Mouse (Mus musculus) frontal cortex, postnatal 14 days (tissue): Measurements from ENCODE around the gene Prss46.

Source experiments
- DNase-seq, 2 experiments: peaks; one replicate each; pipeline ENCODE4 v3.0.0; 2022; ENCODE audit warnings: low spot score in 2 of 2

Gene Prss46

DNA sequence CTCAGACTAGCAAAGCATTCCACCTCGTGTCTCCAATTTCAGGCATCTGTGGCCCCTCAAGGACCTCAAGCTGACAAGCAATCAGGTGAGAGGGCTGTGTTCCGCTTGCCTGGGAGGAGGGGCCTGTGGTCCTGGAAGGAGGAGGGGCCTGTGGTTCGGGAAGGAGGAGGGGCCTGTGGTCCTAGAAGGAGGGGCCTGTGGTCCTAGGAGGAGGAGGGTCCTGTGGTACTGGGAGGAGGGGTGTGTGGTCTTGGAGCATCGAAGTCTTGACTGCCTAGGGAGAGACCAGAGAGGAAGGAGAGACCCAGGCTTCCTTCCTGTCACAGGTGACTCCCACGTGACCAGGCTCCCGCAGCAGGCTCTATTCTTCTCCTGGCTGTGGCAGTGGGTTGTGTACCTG is 52.3 kb downstream of the Prss46 start:
- no peak for DNase-seq

DNA sequence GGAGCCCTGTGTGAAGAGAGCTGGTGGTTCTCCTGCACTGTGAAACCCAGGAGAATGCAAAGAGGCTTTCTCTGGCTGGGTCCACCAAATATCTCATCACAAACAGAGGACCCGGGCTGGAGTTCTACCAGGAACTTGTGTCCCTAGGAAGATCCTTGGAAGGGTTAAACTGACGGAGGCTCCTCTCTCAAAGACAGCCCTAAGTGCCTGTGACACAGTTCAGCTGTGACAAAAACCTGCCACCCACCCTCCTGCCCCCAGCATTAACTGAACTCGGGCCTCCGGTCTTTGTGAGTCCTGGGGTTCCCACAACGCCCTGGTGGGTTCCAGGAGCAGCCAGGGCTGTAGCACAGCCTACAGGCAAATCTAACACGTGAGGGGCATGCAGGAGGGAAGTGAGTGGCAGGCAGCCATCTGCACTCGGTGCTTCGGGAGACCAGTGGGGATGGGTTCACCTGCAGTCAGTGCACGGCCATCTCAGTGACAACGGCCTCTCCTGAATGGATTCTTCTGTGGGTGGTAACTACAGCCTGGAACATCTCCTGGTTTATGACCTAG is 55.2 kb downstream of the Prss46 start:
- DNase-seq, result no peak

DNA sequence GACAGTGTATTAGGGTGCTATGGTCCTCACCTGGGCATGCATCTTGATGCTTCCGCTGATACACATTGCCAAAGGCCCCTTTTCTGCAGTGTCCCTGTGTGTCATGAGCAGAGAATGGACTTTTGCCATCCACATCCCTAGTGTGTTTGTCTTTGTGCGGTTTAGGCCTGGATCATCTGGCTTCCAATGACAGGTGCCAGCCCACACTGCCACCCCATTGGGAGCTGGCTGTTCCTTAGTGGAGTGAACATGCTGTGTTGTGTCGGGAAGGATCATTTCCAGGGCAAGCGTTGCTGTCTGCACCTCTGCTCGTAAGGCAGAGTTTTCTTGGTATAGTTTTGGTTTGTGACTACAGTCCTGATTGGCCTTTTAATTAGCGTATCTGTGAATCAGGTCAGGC is 56.9 kb downstream of the Prss46 start:
- no peak for DNase-seq

DNA sequence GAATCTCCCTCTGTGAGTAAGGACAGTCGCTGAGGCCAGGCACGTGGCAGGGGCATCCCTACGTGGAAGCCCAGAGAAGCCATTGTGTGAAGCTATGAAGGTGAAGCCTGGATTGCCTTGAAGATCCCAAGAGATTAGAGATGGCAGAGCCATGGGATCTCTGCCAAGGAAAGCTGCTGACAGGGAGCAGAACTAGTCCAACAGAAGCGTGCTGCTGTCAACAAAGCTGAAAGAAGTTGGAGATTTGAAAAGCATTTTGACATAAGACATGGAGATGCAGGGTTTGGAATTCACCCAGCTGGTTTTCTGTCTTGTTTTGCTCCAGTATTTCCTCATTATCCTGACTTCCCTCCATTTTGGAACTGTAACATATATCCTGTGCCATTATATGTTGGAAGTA is 58.0 kb downstream of the Prss46 start:
- DNase-seq, result no peak
